Comparison of ENCODE assay signal across 9 mouse cellular contexts in the genomic region with DNA sequence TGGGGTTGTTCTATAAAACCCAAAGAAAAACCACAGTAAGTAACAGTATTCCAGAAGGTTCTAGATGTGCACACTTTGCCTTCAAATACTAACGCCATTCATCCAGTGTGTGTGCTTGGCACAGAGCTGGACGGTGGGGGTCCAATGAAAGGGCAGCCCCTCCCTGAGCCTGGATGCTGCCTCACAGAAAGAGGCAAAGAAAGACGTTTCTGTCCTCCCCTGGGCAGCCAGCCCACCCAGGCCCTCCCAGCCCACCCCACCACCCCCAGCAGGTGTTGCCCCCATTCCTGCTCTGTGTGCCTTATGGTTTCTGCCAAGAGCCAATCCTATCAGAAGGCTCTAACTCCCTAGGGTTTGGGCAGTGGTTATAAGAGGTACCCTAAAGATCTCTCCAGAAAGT. TPM values are rescaled to one million over a fixed set of nuclear protein-coding genes. Genes with fewer than 3 reads are reported as not detected.
DNase-seq lines count a peak whose midpoint lies in the region; ATAC-seq and TF ChIP-seq lines count a peak whose summit lies in the region.
"Had no signal": no experiment of that assay in that cellular context is flagged by ENCODE, and none has a peak within 500 bp of the region (broad histone marks: within the 10 kb centered on the region; RNA-seq: fewer than 3 reads in every experiment).

No protein-coding gene starts in this region.

- intact Hi-C loops in heart, postnatal 10 days (cut with DNase I): loop anchor here (2.0 kb wide), 1 partner anchor 61 kb away; no protein-coding TSS in a partner anchor

- peak overlapping the region; percentile 96 for H3K27ac ChIP-seq in heart, embryonic 15.5 days
- H3K27ac ChIP-seq in lung, postnatal 0 days (ENCODE audit: low read length): peak overlapping the region; percentile 97
- H3K27ac ChIP-seq in forebrain, embryonic 14.5 days (ENCODE audit: low read depth, low read length): peak overlapping the region; percentile 91

- peaks cover 60% of the 10 kb centered on the region for H3K4me1 ChIP-seq in heart, embryonic 15.5 days (replicated peaks)
- peaks cover 18% of the 10 kb centered on the region for H3K4me1 ChIP-seq in lung, postnatal 0 days (ENCODE audit: insufficient read depth, low read depth, low read length)
- peaks cover 42% of the 10 kb centered on the region for H3K4me1 ChIP-seq in forebrain, embryonic 14.5 days (ENCODE audit: control insufficient read depth, insufficient read depth, low read length)

- H3K4me3 ChIP-seq in heart, embryonic 15.5 days: no peak overlapping the region
- no peak overlapping the region for H3K4me3 ChIP-seq in lung, postnatal 0 days (ENCODE audit: low read depth, low read length)
- no peak overlapping the region for H3K4me3 ChIP-seq in forebrain, embryonic 14.5 days (ENCODE audit: low read depth, low read length)

- ATAC-seq in heart, embryonic 15.5 days (replicated peaks; ENCODE audit: insufficient number of reproducible peaks, insufficient read depth, low FRiP score, low read depth): no peak
- no peak for ATAC-seq in lung, postnatal 0 days
- ATAC-seq in forebrain, embryonic 14.5 days: peak; percentile 28

- WGBS in heart, embryonic 15.5 days: 69% methylated on average over 3 of the region's 3 CpGs
- WGBS in lung, postnatal 0 days: 50% methylated on average over 3 of the region's 3 CpGs
- WGBS in forebrain, embryonic 14.5 days: 19% methylated on average over 3 of the region's 3 CpGs

- DNase-seq in heart, postnatal 10 days: no peak
- DNase-seq in lung, postnatal 0 days (ENCODE audit: low spot score): no peak
- DNase-seq in lung, postnatal 14 days: no peak
- DNase-seq in forebrain, embryonic 14.5 days (ENCODE audit: low spot score): peak; percentile 54
- peak; percentile 53 for DNase-seq in retina, postnatal 1 day
- no peak for DNase-seq in thymus, adult 18-20 months
- no peak for DNase-seq in gastrocnemius, postnatal 25 days
- DNase-seq: adrenal gland, adult 2 months had no signal

- no peaks in the 10 kb centered on the region for H3K9me3 ChIP-seq in heart, embryonic 15.5 days (replicated peaks)
- no peaks in the 10 kb centered on the region for H3K9me3 ChIP-seq in lung, postnatal 0 days (ENCODE audit: low read length)
- no peaks in the 10 kb centered on the region for H3K9me3 ChIP-seq in forebrain, embryonic 14.5 days (replicated peaks; ENCODE audit: control insufficient read depth, low read length)

- H3K27me3 ChIP-seq in heart, embryonic 15.5 days: no peaks in the 10 kb centered on the region
- no peaks in the 10 kb centered on the region for H3K27me3 ChIP-seq in lung, postnatal 0 days (replicated peaks; ENCODE audit: insufficient read depth, low read length)
- no peaks in the 10 kb centered on the region for H3K27me3 ChIP-seq in forebrain, embryonic 14.5 days (replicated peaks; ENCODE audit: control insufficient read depth, insufficient read depth, low read length)

- no peak for TF ChIP-seq CTCF in lung, postnatal 0 days (IDR thresholded peaks at IDR 0.05)

- no peak for TF ChIP-seq EP300 in lung, postnatal 0 days (IDR thresholded peaks at IDR 0.05)

- H3K36me3 ChIP-seq in heart, embryonic 15.5 days: no peaks in the 10 kb centered on the region
- H3K36me3 ChIP-seq in lung, postnatal 0 days (ENCODE audit: insufficient read depth, low read length): no peaks in the 10 kb centered on the region
- H3K36me3 ChIP-seq in forebrain, embryonic 14.5 days (ENCODE audit: control insufficient read depth, insufficient read depth, low read length): no peaks in the 10 kb centered on the region

- no peak overlapping the region for H3K9ac ChIP-seq in heart, embryonic 15.5 days
- H3K9ac ChIP-seq in lung, postnatal 0 days (replicated peaks; ENCODE audit: low read depth): 0 out of 2 replicates have a peak overlapping the region, but pooled peaks have one; percentile 3
- H3K9ac ChIP-seq in forebrain, embryonic 14.5 days (ENCODE audit: low read length): no peak overlapping the region

- H3K4me2 ChIP-seq in heart, embryonic 15.5 days: no peak overlapping the region
- H3K4me2 ChIP-seq in lung, postnatal 0 days (replicated peaks; ENCODE audit: low read depth, low read length): peak overlapping the region; percentile 75; the same call in 1 of the 2 replicates
- no peak overlapping the region for H3K4me2 ChIP-seq in forebrain, embryonic 14.5 days (ENCODE audit: low read length)

RNA-seq across cellular contexts. Expression of gene Atp23, which starts 28.4 kb away (rescaled TPM):
- 9.1 and 9.8 TPM in 2 replicates for polyA plus RNA-seq in heart, embryonic 15.5 days (2015; fragmentation: Nextera tagmentation; extraction: Ambion mirVana)
- total RNA-seq in heart, postnatal 10 days (2021): 1 to 10 TPM; 2.4 to 4.0 TPM
- 6.7 and 7.4 TPM in 2 replicates for polyA plus RNA-seq in lung, postnatal 0 days (2015; fragmentation: Nextera tagmentation; extraction: Ambion mirVana)
- polyA plus RNA-seq in forebrain, embryonic 14.5 days (2014; fragmentation: Nextera tagmentation; extraction: Ambion mirVana): 10.0 and 10.6 TPM in 2 replicates
- total RNA-seq in gastrocnemius, postnatal 25 days (2021): 1 to 10 TPM; 2.5 to 2.6 TPM

RNA-seq across cellular contexts. Expression of gene Ctdsp2, which starts 49.0 kb away (rescaled TPM):
- polyA plus RNA-seq in heart, embryonic 15.5 days (2015; fragmentation: Nextera tagmentation; extraction: Ambion mirVana): 35.0 and 47.8 TPM in 2 replicates
- total RNA-seq in heart, postnatal 10 days (2021): 100 to 1,000 TPM; 131 to 149 TPM
- polyA plus RNA-seq in lung, postnatal 0 days (2015; fragmentation: Nextera tagmentation; extraction: Ambion mirVana): 63.9 and 67.9 TPM in 2 replicates
- 30.2 and 34.5 TPM in 2 replicates for polyA plus RNA-seq in forebrain, embryonic 14.5 days (2014; fragmentation: Nextera tagmentation; extraction: Ambion mirVana)
- 10 to 100 TPM; 90.6 to 98.7 TPM for total RNA-seq in gastrocnemius, postnatal 25 days (2021)

Comparison
In these comparisons a context has a peak if more than half of its experiments do, and no peak if none do; other contexts are left out.
1. DNase-seq: peak in forebrain, embryonic 14.5 days (single experiment) and retina, postnatal 1 day (single experiment); none in heart, postnatal 10 days (0 of 2), lung, postnatal 0 days (single experiment), lung, postnatal 14 days (single experiment), thymus, adult 18-20 months (0 of 2) and gastrocnemius, postnatal 25 days (single experiment).
2. Peak in every context shown above with its lines, with median percentiles within 50 percentile points of each other: H3K27ac ChIP-seq.